Mouse (Mus musculus) inflammation-experienced regulatory T-cells, adult 6 months (primary cell): ENCODE data around the gene Hecw2. TPM values are rescaled to one million over a fixed set of nuclear protein-coding genes. Genes with fewer than 3 reads are reported as not detected.
A peak's percentile ranks its signal among the peaks of the same experiment; 100 is the strongest.

ENCODE experiments used
- ATAC-seq: one replicate; pipeline ENCODE4 v1.8.0; 2017
- polyA plus RNA-seq, 3 experiments: library from polyadenylated mRNA; unstranded; fragments of 100-300 nt; shearing (Covaris generic); gene quantifications; one replicate each; pipeline ENCODE4 v1.2.1; 2017

The Hecw2 gene
- polyA plus RNA-seq, 3 experiments from 2014 or later = 0.17 TPM; not detected in 2

DNA sequence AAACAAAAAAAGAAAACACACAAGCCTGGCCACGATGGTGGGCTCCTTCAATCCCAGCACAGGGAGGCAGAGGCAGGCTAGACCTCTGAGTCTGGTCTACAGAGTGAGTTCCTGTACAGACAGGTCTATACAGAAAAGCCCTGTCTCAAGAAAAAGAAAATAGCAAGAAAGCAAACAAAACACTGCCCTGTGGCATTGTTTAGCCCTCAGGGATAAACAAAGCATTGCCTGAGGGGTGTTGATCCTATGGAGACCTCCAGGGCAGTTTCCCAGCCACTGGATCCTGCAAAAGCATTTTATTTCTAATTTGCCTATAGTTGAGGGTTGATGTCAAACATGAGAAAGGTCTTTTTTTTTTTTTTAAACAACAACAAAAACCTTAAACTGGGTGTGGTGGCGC is 327.7 kb downstream of the Hecw2 start:
- no peak for ATAC-seq

DNA sequence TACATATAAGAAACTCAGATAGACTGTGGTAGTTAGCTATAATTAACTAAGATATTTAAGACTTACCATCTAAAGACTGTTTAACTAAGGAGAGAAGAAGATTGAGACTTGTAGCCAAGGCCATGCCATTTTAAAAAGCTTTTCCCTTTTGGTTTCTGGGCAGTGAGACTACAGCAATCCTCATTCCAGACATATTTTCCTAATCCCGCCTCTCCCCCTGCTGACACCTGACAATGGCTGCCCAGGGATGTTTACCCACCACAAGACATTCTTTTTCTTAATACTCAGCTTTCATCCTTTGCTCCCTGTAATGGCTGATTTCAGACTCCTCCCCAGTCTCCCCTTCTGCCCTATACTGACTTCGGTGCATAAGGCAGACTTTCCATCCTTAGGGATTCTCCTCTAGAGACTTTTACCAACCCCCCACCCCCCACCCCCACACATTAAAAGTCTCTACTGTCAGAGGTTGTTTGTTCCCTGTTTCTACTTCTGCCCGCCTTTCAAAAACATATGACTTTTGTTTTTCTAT is 328.5 kb downstream of the Hecw2 start:
- ATAC-seq = no peak

- no peak for ATAC-seq
These were observed 330.9 kb downstream of the Hecw2 start for GRCm38 (mm10) chr1:53864046-53864445.

- no peak for ATAC-seq
These were observed 334.4 kb downstream of the Hecw2 start for GRCm38 (mm10) chr1:53860611-53861010.

DNA sequence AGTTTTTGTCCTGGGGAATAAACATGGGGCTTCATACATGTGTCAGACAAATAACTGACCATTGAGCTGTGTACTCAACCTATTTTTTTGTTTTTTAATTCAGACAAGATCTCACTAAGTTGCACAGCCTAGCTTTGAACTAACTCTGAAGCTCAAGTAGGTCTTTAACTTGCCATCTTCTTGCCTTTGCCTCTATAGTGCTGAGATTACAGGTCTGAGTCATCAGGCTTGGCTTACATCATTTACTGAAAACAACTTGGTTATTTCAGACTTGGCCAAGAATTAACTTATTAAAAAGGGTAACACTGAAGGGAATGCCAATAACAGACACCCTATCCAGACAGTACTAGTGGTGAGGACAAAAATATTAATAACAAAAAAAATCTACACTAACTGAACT is 335.8 kb downstream of the Hecw2 start:
- no peak for ATAC-seq

DNA sequence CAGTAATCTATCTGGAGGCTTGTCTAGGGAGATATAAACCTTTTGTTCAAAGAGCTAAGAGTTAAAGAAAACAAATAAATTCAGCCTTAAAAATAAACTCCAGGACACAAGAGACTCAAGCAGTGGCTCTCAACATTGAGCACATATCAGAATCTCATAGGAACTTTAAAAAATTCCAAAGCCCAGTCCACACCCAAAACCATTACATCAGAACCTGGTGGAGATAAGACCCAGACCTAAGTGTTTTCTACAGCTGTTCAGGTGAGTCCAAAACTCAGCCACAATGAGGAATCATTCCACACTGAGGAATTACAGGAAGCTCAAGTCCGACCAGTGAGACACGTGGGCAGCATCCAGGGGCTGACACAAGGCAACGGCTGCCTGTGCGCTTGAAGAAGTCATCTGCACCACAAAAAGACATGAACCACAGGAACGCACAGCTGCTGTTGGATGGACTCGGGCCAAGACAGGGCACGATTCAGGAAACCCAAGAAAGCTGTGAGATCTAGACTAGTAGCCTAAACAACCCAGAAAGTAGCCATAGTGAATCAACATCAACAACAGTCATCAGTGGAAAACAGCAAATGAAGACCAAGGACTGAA is 338.4 kb downstream of the Hecw2 start:
- no peak for ATAC-seq

DNA sequence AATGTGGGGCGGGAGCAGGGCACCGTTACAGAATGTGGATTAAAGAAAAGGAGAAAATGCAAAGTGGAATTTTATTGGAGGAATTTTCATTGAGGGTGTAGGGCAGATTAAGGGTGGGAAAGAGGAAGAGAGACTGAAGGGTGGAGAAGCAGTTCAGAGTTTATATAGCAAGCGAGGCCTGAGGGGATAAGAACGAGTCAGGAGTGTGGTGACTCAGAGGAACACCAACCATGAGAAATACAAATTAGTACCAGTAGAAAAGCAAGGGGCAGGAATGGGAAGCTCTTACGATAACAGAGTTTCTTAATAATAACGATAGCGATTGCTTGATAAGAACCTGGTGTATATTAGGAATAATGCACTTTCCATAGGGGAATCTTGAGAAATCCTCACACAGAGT is 339.2 kb downstream of the Hecw2 start:
- ATAC-seq = no peak

DNA sequence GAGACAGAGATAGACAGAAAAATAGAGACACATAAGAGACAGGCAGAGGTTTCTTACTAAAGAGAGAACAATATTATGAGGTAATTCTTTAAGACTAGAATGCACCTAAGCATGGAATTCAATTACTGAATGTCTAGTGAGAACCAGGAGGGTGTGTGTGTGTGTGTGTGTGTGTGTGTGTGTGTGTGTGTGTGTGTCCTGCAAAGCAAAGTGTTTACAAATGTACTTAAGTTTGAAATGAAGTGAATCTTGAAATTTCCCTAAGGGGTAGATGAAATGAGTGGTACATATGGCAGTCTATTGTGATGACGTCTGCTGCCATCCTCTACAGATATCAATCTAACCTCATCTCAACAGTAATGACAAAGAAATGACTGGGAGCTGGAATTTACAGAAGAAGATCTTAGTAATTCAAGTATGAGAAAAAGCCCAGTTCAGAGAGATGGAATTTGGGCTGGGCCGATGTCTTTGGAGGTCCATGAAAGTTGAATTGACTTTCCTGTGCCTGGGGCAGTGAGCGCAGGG is 342.8 kb downstream of the Hecw2 start:
- no peak for ATAC-seq

- peak; percentile 96 for ATAC-seq
These were observed 343.6 kb downstream of the Hecw2 start for GRCm38 (mm10) chr1:53851334-53851733.

GRCm38 (mm10) chr1:53850891-53851290 is 344.1 kb downstream of the Hecw2 start:
- peak; percentile 41 for ATAC-seq

- ATAC-seq = no peak
These were observed 348.2 kb downstream of the Hecw2 start for GRCm38 (mm10) chr1:53846665-53847237.

GRCm38 (mm10) chr1:53845854-53846253 is 349.1 kb downstream of the Hecw2 start:
- ATAC-seq = no peak

GRCm38 (mm10) chr1:53844914-53845612 is 349.9 kb downstream of the Hecw2 start:
- peak; percentile 74 for ATAC-seq

DNA sequence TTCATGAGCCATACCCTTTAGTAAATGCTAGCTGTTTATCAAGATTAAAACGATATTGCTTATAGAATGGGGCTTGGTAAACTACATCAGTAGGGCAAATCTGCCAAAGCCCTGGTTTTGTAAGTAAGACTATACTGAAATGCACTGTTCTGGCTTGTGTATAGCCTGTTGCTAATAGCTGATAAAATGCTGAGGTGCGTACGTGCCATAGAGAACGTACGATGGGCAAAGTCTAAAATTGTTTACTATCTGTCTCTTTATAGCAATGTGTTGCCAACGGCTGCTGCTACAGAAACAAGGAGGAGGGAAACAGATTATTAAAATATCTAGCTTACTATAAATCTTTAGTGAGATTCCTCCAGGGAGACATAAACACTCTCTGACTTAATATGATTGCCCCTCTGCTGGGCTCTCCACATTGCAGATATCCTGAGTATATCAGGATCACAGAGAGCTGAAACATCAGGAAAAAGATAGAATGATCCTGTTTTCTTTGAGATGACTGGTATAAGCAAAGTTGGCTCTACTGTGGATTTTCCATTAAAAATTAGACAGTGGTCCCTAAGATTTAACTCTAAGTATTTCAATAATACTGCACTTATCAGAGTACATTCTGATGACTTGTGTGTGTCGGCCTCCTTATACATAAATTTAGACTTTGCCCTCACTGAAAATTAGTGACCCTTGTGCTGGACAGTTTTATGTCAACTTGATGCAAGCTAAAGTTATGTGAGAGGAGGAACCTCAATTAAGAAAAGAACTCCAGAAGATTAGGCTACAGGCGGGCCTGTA is 350.6 kb downstream of the Hecw2 start:
- no peak for ATAC-seq

DNA sequence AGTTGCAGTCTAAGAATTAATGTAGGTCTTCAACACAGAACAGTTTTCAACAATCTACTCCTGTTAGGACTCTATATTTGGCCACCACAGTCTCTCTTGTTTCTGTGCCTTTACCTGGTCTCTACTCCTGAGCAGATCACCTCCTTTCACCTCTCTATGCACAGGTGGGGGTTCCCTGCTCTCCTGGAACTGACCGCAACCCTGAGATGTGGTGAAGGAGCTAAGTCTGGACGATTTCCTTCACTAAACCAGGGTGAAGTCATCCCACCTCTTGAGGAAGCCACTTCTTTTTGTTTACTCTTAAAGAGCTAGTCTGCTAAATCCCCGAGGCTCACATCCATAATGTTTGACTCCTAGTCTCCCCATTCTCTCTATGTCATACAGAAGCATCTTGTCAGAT is 351.9 kb downstream of the Hecw2 start:
- no peak for ATAC-seq

DNA sequence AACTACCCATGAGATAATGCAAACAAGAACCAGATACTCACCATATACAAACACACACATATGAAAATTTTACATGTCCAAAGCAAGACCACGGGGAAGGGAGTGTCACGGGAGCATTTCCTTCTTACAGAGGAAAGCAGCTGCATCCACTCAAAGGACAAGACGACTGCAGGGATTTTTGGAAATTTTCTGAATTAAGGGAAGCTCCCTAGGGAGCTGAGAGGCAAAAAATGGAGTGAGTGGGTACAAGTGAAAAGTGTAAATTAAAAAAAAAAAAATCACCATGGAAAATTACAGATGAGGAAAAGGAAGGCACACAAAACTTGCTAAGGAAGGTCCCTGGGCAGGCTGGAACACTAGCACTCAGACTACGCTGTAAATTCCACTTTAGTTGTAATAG is 353.9 kb downstream of the Hecw2 start:
- ATAC-seq = no peak

GRCm38 (mm10) chr1:53839392-53839791 is 355.6 kb downstream of the Hecw2 start:
- no peak for ATAC-seq

GRCm38 (mm10) chr1:53838182-53838859 is 356.6 kb downstream of the Hecw2 start:
- peak; percentile 90 for ATAC-seq

DNA sequence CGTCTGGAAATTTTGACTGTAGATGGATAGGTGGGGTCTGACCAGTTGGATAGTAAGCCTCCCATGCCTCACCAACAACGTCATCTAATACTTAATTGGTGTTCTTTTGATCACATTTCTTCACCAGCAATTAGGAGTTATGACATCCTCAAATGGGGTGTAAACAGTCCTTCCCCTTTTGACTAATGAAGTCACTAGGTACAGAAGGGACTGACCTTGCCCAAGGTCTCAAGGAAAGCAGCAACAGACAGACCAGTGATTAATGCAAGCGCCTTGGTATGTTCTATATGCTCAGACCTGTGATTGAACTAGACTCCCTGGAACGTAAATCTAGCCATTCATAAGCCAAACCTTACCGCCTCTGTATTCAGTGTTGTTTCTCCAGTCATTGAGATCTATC is 364.7 kb downstream of the Hecw2 start:
- no peak for ATAC-seq

DNA sequence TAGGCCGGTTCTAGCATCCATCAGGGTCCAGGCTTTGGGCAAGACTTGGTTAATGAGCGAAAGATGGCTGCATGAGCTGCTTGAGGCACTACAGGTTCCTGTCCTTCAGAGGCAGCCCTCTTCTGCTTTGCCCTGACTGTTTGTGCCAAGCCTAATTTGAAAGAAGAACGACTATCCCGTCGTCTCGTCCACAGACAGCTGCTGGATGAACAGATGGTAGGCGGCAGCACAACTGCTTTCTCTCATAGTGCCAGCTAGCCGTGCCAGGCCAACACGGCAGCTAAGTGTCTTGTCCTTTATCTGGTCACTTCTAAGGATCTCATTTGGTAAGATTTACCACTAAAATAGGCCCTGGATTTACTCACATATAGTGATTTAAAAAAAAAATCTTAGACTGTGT is 365.9 kb downstream of the Hecw2 start:
- no peak for ATAC-seq

DNA sequence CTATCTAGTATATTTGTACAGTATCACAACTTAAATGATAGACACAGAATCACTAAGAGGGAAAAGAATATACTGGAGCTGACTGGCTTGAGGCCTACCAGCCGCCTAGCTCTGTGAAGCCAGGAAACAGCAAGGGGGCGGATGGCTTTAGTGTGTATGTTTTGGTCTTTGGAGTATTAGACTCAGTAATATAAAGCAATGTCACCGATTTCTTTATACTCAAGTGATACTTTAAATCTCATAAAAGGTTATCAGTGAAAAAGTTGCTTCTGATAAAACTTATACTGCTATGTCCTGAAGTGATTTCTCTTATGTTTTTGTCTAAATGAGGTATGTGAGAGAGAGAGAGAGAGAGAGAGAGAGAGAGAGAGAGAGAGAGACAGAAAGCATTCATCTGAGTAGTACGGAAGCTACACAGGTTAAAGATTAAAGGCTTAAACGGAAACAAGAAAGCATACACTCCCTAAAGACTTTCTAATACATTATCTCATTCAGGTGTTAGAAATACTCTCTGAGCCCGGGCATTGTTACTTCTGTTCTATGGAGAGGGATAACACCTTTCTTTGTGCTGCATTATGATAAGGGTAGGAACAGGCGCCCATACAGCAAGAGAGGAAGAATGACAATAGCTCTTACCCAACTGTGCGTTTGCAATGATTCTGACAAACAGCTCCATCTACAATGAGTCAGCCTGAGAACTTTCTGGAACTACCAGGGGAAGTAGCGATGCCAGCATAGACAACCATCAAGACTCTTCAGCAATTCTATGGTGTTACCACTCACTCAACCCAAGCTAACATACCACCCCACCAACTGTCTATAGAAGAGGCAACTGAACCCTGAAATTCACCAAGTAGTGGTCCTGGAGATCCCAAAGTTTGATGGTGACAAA is 370.3 kb downstream of the Hecw2 start:
- ATAC-seq = peak; percentile 50
